Mouse (Mus musculus) CH12F3 (cell line): ENCODE results near the gene Gm2431.

Experiments used
- in situ Hi-C: fragments of 300-500 bp; cut with MboI; formaldehyde crosslinking; loops from 2 replicates; pipeline ENCODE4 v1.14.3; 2020; ENCODE audit warnings: low sequenced_read_pairs

Gm2431 gene

DNA sequence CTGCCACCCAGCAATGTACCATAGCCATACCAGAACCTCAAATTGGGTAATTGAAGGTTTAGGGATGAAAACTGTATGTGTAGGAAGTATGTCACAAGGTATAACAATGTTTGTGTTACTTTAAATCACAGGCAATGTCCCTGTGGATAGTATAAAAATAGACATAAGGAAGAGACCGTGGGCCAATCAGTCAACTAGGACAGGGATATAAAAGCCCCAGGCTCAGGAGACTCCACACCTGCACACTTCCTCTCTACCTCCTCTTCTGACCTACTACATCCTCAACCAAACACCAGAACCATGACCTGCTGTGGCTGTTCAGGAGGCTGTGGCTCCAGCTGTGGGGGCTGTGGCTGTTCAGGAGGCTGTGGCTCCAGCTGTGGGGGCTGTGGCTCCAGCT, 46.6 kb downstream of the Gm2431 start, which contains the start of gene Gm7579:
Gene Gm7579, plus strand, starts transcription at position 301 of the 400 bp plus-strand sequence.
- in situ Hi-C loops = no loop called here
